Mouse (Mus musculus) monocyte, adult 59 days (primary cell): ENCODE data around the gene Ear10. TPM values are rescaled to one million over a fixed set of nuclear protein-coding genes. Genes with fewer than 3 reads are reported as not detected.

Experiments
- total RNA-seq, 2 experiments: library from RNA; stranded (reverse); gene quantifications; one replicate each; pipeline ENCODE4 v1.2.4; 2023

The Ear10 gene
- not detected for total RNA-seq

DNA sequence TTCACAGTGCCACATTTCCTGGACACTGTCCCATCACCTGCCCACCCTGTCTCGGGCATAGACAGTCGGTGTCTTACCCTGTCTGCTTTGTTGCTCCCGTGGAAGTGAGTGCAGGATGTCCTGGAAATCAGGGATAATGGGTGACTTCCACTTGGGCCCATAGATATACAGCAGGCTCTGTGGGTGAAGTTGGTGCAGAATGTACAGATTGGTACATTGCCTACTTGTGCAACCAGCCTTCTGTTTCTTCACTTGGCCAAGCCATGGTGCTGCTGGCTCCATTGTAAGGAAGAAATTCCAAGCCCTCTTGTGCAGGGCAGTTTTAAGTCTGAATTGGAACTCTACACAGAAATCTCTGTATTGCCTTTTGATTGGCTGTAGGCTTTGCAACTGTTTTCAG is at the start of gene Ear10:
Gene Ear10, minus strand, starts transcription at position 101 of the 400 bp plus-strand sequence.

DNA sequence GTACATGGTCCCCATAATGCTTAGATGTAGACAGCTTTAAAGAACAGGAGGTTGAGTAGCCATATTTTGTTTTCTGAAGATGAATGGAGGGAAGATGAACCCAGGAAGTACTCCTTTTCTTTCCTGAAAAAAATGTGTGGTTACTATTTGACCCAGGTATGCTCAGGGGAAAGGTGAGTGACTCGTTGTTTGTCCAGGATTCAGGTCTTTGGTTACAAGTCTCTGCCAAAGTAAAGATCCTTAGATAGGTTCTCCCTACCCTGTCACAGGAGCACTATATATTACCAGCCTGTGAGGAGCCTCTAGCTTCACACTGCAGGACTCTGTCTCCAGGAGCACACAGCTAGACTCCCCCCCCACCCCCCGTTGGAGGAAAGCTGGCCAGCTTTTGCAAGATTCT is 33.4 kb upstream of the Ear10 start, which contains the start of gene Ang5:
Gene Ang5, plus strand, starts transcription at position 301 of the 400 bp plus-strand sequence.

DNA sequence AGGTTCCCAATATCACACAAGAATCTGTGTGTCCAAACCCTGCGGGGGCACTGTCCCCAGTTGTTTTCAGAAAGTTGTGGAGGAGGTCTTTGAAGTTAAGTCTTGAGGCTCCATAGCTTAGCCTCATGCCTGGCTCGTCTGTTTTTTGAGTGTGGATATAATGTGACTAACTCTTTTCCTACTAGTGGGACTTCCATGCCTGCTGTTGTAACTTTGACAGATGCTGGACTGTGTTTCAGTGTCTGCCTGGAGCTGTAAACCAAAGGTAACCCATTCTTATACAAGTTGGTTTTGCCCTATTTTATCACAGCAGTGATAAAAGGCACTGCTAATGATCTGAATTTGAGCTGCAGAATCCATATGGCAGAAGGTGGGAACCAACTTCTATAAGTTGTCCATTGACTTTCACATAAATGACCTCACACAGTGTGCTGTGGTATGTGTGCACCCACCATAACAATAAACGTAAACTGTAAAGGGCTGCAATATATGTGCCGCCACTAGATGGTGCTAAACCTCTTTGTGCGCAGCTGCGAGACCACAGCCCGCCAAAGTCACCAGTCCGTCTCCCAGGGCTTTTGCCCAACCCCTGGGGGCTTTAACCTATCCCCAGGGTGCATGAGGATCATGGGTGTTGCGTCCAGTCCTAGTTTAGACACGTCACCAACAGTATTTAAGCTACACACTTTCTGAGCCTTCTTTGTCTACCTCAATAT is 1.5 kb upstream of the Ear10 start, which contains the start of gene Gm8113:
Gene Gm8113, plus strand, starts transcription at position 703 of the 716 bp plus-strand sequence.

DNA sequence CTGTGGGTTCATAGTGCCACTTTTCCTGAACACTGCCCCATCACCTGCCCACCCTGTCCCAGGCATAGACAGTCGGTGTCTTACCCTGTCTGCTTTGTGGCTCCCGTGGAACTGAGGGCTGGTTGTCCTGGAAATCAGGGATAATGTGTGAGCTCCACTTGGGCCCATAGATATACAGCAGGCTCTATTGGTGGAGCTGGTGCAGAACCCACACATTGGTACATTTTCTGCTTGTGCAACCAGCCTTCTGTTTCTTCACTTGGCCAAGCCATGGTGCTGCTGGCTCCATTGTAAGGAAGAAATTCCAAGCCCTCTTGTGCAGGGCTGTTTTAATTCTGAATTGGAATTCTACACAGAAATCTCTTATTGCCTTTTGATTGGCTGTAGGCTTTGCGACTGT is 47.9 kb downstream of the Ear10 start, which contains the start of gene Ear1:
Gene Ear1, minus strand, starts transcription at position 101 of the 400 bp plus-strand sequence.

Other genes with a start within 250 kb of the Ear10 start
- gene Gm8165, start 246.4 kb downstream of the Ear10 start, total RNA-seq: not detected
- 1 to 10 TPM in 1 of 2 experiments, not detected in 1; 1.2 TPM for gene Gm7324, start 225.7 kb downstream of the Ear10 start, total RNA-seq
- not detected for gene Gm16506, start 196.1 kb downstream of the Ear10 start, total RNA-seq
- not detected for gene Gm6526, start 175.7 kb downstream of the Ear10 start, total RNA-seq
- gene Gm8180, start 138.8 kb downstream of the Ear10 start, total RNA-seq: not detected
- gene Ear1, start 48.0 kb downstream of the Ear10 start, total RNA-seq: 10 to 100 TPM; 25.4 to 27.6 TPM
- gene Gm8113, start 1.8 kb upstream of the Ear10 start, total RNA-seq: under 1 TPM; 0.39 to 0.76 TPM
- gene Ang5, start 33.5 kb upstream of the Ear10 start, total RNA-seq: not detected
- gene Ang6, start 78.7 kb upstream of the Ear10 start, total RNA-seq: not detected
- 100 to 1,000 TPM; 405 to 452 TPM for gene Ear2, start 179.1 kb upstream of the Ear10 start, total RNA-seq
- not detected for gene Gm3327, start 200.3 kb upstream of the Ear10 start, total RNA-seq